Mouse (Mus musculus) C2C12 (cell line): ENCODE results near the gene Hectd4.

Source experiments
- CEBPB ChIP-seq: IDR thresholded peaks from one replicate; pipeline ENCODE4 v1.6.1; 2011; ENCODE audit warnings: low read depth, mild to moderate bottlenecking, control low read depth, moderate library complexity
- CTCF ChIP-seq: IDR thresholded peaks from one replicate; pipeline ENCODE4 v1.5.1; 2011; ENCODE audit not compliant: control insufficient read depth, insufficient read depth, insufficient read length
- MAX ChIP-seq: IDR thresholded peaks from one replicate; pipeline ENCODE4 v1.6.1; 2011; ENCODE audit warnings: mild to moderate bottlenecking, control low read depth
- MYOG ChIP-seq: IDR thresholded peaks from one replicate; pipeline ENCODE4 v1.6.1; 2011; ENCODE audit not compliant: control insufficient read depth, insufficient read length; ENCODE audit errors: extremely low read depth

GRCm38 (mm10) chr5:121389691-121390090 lies 169.7 kb downstream of the Hectd4 start:
- TF ChIP-seq CTCF = no peak
- no peak for TF ChIP-seq MAX
- TF ChIP-seq MYOG = no peak
- no peak for TF ChIP-seq CEBPB
